Mouse (Mus musculus) adrenal gland, adult 10 weeks (tissue): ENCODE results near the gene Tcaf1. TPM values are rescaled to one million over a fixed set of nuclear protein-coding genes. Genes with fewer than 3 reads are reported as not detected.

Experiments
- polyA plus RNA-seq: library from polyadenylated mRNA; stranded (reverse); fragments of 350-450 nt; fragmentation: Illumina TruSeq; extraction: RNeasy Lipid Tissue Mini Kit (QIAGEN cat#74804); gene quantifications from one replicate; pipeline ENCODE4 v1.2.3, GENCODE M21; 2014; ENCODE audit warnings: low read depth, low replicate concordance

Gene Tcaf1
- polyA plus RNA-seq = 133 TPM

DNA sequence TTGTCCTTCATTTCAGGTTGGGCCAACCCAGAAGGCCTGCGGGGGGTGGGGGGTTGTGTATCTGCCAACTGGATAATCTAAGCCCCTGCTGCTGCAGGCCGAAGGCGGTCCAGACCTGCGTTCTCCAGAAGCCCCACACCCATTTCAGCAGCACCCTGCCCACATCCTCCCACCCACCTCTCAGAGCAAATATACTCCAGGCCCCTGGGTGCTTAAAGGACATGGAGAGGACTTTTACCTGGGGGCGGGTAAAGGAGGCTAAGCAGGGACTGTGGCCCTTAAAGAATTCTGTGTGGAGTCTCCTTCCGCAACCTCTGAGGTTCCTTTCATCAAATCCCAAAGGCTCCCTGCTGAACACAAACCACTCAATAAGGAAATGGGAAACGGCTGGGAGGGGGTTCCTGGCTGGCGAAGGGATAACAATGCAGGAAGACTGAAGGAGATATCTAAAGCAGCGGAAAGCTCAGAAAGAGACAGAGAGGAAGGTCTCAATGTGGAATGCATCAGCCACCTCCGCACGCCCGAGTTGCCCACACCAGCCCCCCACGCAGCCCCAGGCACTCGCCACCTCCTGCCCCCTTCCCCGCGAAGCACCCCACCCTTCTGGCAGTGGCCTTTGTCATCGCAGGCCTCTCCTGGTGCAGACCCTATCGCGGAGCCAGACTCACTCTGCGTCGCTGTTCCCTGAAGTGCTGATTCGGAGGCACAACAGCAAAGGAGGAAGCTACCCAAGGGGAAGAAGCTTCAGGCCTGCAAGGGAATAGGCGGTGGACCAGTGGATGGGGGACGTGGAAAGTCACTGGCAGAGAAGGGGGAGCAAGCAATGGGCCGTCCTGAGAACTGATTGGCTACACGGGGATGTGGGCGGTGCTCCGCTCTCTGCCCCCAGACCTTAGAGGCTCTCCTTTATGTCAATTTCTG is at the start of gene Tcaf1:
Gene Tcaf1, minus strand, starts transcription at position 798 of the 921 bp plus-strand sequence.

DNA sequence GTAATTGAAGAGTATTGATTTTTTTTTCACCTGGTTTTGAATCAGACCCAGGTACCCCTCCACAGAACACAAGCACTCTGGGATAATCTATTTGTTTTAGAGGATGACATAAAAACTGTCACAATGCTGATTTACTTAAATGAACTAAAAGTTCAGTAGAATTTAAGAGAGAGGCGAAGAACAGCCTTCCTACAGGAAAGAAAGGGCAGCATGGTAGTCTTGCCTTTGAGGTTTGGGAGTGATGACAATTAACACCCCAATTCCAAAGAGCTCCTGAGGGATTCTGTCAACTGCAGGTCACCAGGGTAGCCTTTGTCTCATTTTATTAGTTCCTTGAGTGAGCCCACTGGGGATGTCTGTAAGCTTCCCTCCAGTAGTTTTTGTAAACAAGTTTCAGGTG is 46.2 kb upstream of the Tcaf1 start, which contains the start of gene Olfr38:
Gene Olfr38, plus strand, starts transcription at position 301 of the 400 bp plus-strand sequence.

DNA sequence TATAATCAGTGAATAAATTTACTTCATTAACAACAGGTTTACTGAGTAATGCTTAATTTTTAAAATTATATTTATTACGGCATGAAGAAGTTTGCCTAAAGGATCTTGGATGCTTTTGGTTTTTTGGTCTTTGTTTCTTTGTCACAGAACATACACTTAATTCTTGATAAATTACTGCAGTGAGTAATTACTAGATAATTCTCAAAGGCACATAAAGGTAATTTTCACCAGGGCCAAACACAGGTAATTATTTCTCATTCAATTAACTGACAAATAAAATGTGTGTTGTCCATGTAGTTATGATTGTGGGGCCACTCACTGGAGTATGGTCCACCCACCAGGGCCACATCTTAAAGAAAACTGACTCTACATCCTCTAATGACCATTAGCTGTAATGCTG is 29.2 kb upstream of the Tcaf1 start, which contains the start of gene Olfr453:
Gene Olfr453, plus strand, starts transcription at position 301 of the 400 bp plus-strand sequence.

DNA sequence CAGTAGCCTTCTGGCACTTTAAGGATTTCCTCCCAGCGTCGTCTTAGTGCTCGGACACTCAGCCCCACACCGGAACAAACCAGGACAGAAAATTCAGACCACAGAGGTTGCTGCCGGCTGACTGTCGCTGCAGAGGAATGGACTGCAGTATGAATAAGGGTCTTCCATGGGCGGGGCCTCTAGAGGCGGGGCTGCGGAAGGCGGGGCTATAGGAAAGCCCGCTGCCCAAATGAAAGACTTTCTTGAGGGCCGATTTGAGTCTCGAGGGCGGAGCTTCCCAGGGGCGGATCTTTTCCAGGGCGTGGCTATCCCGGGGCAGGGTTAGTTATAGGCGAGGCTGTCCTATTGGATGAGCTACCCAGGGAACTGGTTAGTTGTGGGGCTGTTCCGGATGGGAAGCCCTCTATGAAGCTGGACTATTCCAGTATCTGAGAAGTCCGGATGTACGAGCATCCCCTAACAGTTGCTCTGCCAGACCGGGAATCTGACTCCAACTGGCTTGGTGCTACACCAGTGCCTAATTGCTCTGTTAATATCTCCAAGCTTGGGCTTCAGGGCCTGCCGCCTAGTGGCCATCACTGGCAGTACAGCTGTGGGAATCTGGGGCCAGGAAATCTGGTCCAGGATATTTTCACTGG is 64.9 kb downstream of the Tcaf1 start, which contains the start of gene Tcaf2:
Gene Tcaf2, minus strand, starts transcription at position 343 of the 638 bp plus-strand sequence.

Other genes with a start within 250 kb of the Tcaf1 start
- gene Olfr458, start 244.9 kb downstream of the Tcaf1 start, polyA plus RNA-seq = not detected
- gene Olfr457, start 233.8 kb downstream of the Tcaf1 start, polyA plus RNA-seq = not detected
- gene Olfr456, start 222.9 kb downstream of the Tcaf1 start, polyA plus RNA-seq = not detected
- not detected for gene Olfr455, start 162.5 kb downstream of the Tcaf1 start, polyA plus RNA-seq
- gene Tcaf3, start 112.4 kb downstream of the Tcaf1 start, polyA plus RNA-seq = not detected
- gene Tcaf2, start 64.8 kb downstream of the Tcaf1 start, polyA plus RNA-seq = 11.6 TPM
- not detected for gene Olfr453, start 29.3 kb upstream of the Tcaf1 start, polyA plus RNA-seq
- not detected for gene Olfr38, start 46.3 kb upstream of the Tcaf1 start, polyA plus RNA-seq
- not detected for gene Olfr452, start 75.0 kb upstream of the Tcaf1 start, polyA plus RNA-seq
- gene Olfr450, start 101.9 kb upstream of the Tcaf1 start, polyA plus RNA-seq = not detected
- not detected for gene Olfr449, start 124.3 kb upstream of the Tcaf1 start, polyA plus RNA-seq
- not detected for gene Olfr448, start 180.4 kb upstream of the Tcaf1 start, polyA plus RNA-seq
- not detected for gene Olfr447, start 198.8 kb upstream of the Tcaf1 start, polyA plus RNA-seq
- not detected for gene Olfr446, start 211.3 kb upstream of the Tcaf1 start, polyA plus RNA-seq
- not detected for gene Olfr444, start 239.0 kb upstream of the Tcaf1 start, polyA plus RNA-seq